Mouse (Mus musculus) right cerebral cortex, adult 2 months (tissue): Measurements from ENCODE around the gene Cttnbp2.

Experiments used
- DNase-seq, 2 experiments: peaks; one replicate each; pipeline ENCODE4 v3.0.0; 2021 to 2022; ENCODE audit warnings: low spot score in 2 of 2

The Cttnbp2 gene

GRCm38 (mm10) chr6:18467777-18468176 is 46.9 kb downstream of the Cttnbp2 start:
- DNase-seq = no peak

- DNase-seq = no peak
These were observed 48.4 kb downstream of the Cttnbp2 start for GRCm38 (mm10) chr6:18466227-18466626.

- no peak for DNase-seq
These were observed 49.0 kb downstream of the Cttnbp2 start for GRCm38 (mm10) chr6:18465626-18466025.

GRCm38 (mm10) chr6:18459657-18460056 is 55.0 kb downstream of the Cttnbp2 start:
- DNase-seq = no peak

- no peak for DNase-seq
These were observed 64.0 kb downstream of the Cttnbp2 start for GRCm38 (mm10) chr6:18450551-18451193.

GRCm38 (mm10) chr6:18448078-18448477 is 66.6 kb downstream of the Cttnbp2 start:
- DNase-seq = no peak

- no peak for DNase-seq
These were observed 67.7 kb downstream of the Cttnbp2 start for GRCm38 (mm10) chr6:18446917-18447316.

- no peak for DNase-seq
These were observed 68.3 kb downstream of the Cttnbp2 start for GRCm38 (mm10) chr6:18446359-18446758.

- peak in 1 of 2 experiments; percentile 54 for DNase-seq
These were observed 68.9 kb downstream of the Cttnbp2 start for GRCm38 (mm10) chr6:18445747-18446146.

- no peak for DNase-seq
These were observed 72.3 kb downstream of the Cttnbp2 start for GRCm38 (mm10) chr6:18442303-18442702.

- DNase-seq = no peak
These were observed 73.6 kb downstream of the Cttnbp2 start for GRCm38 (mm10) chr6:18440918-18441532.

- DNase-seq = no peak
These were observed 78.4 kb downstream of the Cttnbp2 start for GRCm38 (mm10) chr6:18436127-18436812.

- DNase-seq = no peak
These were observed 79.7 kb downstream of the Cttnbp2 start for GRCm38 (mm10) chr6:18434828-18435531.

- no peak for DNase-seq
These were observed 80.3 kb downstream of the Cttnbp2 start for GRCm38 (mm10) chr6:18434355-18434754.

- no peak for DNase-seq
These were observed 82.3 kb downstream of the Cttnbp2 start for GRCm38 (mm10) chr6:18432362-18432761.

GRCm38 (mm10) chr6:18431891-18432290 is 82.8 kb downstream of the Cttnbp2 start:
- DNase-seq = no peak

GRCm38 (mm10) chr6:18430062-18430461 is 84.6 kb downstream of the Cttnbp2 start:
- DNase-seq = no peak

- DNase-seq = no peak
These were observed 89.8 kb downstream of the Cttnbp2 start for GRCm38 (mm10) chr6:18424822-18425221.

- DNase-seq = peak in 1 of 2 experiments; percentile 44
These were observed 90.3 kb downstream of the Cttnbp2 start for GRCm38 (mm10) chr6:18424367-18424766.

GRCm38 (mm10) chr6:18423112-18423511 is 91.5 kb downstream of the Cttnbp2 start:
- no peak for DNase-seq

- no peak for DNase-seq
These were observed 93.1 kb downstream of the Cttnbp2 start for GRCm38 (mm10) chr6:18421561-18421960.

- DNase-seq = no peak
These were observed 94.0 kb downstream of the Cttnbp2 start for GRCm38 (mm10) chr6:18420660-18421059.
